Mouse (Mus musculus) Muller cell, postnatal 12 days (primary cell): ENCODE measurements at regions not wholly inside any gene's neighbourhood (a gene's known extent, or its start where the extent isn't known, plus 50 kb on each side); places are given as distances from the start of the nearest gene placed in this dataset.

Experiments used
- DNase-seq: peaks from one replicate; pipeline ENCODE4 v3.0.0-alpha.2; 2015; ENCODE audit errors: inconsistent ontology term

GRCm38 (mm10) chr1:169872865-169873264 is 55.6 kb upstream of the Ccdc190 start:
- peak; percentile 83 for DNase-seq

GRCm38 (mm10) chr1:169868636-169869035 is 59.8 kb upstream of the Ccdc190 start:
- no peak for DNase-seq

DNA sequence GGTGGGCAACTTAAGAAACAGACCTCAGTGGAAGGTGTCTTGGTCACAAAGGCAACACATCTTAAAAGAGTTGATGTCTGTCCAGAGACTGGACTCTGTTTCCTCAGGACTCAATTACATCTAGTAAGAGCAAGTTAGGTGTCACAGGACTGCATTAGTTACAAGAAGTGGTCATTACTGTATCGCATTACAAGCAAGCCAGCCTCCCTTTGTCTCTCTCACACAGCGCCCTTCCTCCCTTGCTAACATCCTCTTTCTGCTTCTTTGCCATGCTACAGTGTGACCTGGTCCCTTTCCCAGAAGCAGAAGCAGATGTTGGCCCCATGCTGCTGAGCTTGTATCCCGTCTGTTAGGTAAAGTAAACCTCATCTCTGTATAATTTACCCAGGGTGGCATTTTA is 61.0 kb upstream of the Ccdc190 start:
- no peak for DNase-seq

DNA sequence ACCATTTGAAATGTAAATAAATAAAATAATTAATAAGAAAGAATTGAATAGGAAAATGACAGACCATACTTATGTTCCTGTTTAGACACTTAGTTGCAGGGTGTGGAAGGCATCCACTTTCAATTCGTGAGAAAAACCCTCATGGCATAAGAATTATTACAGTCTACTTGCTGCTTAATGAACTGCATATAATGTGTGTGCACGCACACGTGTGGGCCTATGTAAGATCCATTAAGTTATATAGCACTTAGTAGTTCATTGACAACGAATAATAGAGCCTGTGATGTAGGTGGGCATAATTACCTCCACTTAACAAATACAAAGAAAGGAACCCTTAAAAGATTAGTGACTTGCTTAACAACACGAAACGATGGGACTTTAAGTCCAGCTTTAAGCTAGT is 61.6 kb upstream of the Ccdc190 start:
- DNase-seq, result no peak

- no peak for DNase-seq
These were observed 69.4 kb upstream of the Ccdc190 start for GRCm38 (mm10) chr1:169859041-169859440.

DNA sequence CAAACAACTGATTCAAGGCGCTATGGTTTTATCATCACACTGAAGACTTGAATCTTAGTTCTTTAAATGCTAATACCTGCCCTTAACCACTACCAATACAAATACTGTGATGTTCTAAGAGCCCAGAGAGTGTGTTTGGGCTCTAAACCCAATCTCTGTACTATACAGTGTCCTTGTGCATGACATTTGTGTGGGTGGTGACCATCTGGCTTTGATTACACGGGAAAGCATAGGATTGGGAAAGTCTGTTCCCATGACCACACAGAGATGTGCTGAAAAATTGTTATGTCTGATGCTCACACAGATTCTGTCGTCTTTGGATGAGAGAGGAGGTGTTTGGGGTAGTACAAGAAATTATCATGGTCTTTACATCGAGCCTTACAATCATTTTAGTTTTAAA is 76.8 kb upstream of the Ccdc190 start:
- no peak for DNase-seq

DNA sequence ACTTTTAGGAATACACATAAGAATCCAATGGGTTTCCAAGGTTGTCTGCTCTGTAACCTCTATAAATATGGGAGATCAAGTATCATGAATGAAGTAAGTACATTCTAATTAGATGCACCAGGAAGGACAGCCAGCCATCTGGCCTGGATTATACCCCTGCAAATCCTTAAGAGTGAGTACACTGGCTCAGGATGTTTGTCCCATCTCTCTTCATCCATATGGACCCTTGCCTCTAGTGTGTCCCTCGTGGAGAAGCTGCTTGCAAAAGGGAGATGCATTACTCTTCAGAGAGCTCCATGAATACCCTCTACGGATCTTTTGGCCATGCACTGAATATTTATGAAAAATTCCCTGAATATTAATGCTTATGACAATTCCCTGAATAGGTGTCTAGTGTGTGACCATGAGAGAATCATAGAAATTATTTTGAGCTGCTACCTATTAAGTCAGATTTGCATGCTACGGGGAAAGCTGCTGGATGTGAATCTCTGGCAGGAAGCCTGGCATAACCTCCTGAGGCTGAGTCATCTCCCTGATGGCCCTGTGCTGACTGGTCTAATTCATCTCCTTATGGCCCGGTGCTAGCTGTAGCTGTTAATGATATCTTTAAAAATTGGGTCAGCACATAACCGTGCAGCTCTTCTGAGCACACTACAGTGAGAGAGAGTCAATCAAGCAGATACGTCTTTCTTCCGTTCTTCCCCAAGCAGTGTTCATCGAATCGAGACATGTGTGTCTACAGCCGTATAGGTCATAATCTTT is 80.0 kb upstream of the Ccdc190 start:
- DNase-seq, result peak; percentile 45

- no peak for DNase-seq
These were observed 86.0 kb upstream of the Ccdc190 start for GRCm38 (mm10) chr1:169842490-169842889.

- no peak for DNase-seq
These were observed 87.5 kb upstream of the Ccdc190 start for GRCm38 (mm10) chr1:169840948-169841347.

DNA sequence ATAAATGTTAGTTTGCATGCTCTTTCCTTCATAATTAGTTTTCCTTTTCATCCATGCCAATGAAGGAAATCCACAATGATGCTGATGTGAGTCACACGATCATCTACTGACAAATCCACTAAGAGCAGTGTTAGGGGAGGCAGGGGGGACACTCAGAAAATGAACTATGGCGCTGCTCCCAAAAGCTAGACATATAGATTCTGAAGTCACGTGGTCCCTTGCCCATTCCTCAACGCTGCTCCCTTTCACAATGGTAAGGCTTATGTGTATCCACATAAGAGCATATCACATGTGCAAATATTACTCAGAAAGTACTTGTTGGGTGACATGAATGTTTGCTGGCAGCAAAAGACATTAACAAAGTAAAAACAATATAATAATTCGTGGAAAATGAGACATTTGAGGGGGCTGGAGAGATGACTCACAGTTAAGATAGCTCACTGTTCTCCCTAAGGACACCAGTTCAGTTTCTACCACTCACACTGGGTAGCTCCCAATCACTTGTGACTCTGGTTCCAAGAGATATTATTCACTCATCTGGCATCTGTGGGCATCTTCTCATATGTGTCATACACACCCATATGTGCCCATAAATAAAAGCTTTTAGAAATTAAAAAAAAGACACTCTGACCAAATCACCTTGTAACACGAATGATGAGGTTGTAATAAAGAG is 88.3 kb upstream of the Ccdc190 start:
- DNase-seq, result no peak

DNA sequence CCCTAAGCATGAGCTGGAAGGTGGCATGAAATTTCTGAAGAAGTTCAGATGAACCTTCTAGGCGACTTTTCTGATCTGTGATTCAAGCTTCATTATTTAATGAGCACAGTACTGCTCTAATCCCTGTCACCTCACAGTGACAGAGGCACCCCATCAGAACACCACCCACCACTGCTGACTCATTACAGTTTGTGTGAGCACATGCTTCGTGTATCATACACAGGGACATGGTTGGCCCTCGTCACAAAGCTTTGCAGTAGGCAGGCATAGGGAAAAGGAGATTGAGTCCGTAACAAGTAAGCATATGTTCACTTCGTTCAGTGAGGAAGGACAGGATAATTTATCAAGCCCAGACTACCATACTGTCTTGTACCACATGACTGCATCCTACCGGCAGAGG is 85.9 kb upstream of the Rgs4 start:
- no peak for DNase-seq

GRCm38 (mm10) chr1:169831326-169832066 is 84.1 kb upstream of the Rgs4 start:
- no peak for DNase-seq

DNA sequence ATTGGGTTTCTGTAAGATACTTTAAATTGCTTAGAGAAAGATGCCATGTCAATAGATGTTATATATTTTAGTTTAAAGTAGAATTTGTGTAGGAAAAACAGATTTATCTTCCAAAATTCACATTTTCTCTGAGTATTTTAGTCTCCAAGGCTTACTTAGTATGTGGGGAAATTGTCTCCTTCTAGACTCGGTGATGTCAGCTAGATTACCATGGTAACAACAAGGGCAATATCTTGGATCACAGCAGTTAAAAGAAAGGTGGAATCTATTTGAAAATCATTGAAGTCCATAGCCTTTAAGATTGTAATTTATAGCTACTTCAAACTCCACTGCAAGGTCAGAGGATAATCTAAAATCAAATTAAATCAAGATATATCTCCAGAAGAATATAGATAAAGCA is 83.2 kb upstream of the Rgs4 start:
- no peak for DNase-seq

- no peak for DNase-seq
These were observed 74.6 kb upstream of the Rgs4 start for GRCm38 (mm10) chr1:169822034-169822433.

DNA sequence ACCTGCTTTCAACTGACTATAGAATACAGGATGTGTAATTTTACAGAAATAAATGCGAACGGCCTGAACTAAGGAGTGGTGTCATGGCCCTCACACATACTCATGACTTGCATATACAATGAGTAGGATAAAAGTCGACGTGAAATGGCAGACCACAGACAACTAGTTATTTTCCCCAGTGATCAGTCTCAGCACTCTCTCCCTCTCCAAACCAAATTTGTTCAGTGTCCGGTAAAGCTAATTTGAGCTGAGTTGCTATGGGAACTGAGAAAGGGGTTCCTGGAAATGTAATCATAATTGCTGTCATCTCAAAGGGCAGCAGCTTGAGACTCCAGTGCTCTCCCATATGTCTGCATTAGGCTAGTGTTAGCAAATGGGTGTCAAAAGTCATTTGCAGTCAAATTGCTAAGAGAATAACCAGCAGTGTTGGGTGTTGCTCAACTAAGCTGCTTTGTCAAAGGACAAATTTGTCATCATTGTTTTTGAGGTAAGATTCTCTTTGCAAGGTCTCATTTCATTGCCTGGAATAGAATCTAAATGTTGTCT is 72.0 kb upstream of the Rgs4 start:
- DNase-seq, result no peak

DNA sequence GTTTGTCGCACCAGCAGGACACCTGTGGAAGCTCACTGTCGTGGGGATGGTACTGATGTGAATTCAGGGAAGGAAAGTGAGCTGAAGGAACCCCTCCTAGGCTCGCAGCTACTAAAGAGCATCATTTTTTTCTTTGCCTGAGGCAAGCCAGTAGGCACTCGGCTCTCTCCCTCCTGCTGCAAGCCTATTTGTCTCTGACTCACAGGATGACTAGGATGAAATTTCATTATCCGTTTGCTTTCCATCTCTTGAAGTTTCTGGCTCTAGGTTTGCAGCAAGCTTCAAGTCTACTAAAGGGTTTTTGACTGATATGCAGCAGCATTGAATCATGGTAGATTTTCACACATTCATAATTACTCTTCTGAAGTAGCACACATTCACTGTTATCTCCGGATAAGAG is 69.5 kb upstream of the Rgs4 start:
- no peak for DNase-seq

- DNase-seq, result no peak
These were observed 65.2 kb upstream of the Rgs4 start for GRCm38 (mm10) chr1:169812512-169813101.

- no peak for DNase-seq
These were observed 56.1 kb upstream of the Rgs4 start for GRCm38 (mm10) chr1:169803428-169804138.

DNA sequence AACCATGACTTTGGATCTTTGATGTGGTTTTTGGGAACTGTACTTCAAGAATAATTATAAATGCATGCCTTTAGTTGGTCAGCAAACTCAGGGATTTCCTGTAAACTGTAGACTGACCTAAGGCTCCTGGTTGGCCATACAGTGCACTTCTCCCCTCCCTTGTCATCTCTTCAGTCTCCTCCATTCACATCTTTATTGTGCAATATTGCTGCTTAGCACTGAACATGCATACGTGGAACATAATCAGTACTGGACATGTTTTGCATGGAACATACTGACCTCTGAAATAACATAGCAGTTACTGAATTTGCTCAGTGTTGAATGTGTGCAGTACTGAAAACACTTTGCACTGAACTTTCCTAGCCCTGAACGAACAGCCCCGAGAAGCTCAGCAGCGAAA is 55.4 kb upstream of the Rgs4 start:
- no peak for DNase-seq

DNA sequence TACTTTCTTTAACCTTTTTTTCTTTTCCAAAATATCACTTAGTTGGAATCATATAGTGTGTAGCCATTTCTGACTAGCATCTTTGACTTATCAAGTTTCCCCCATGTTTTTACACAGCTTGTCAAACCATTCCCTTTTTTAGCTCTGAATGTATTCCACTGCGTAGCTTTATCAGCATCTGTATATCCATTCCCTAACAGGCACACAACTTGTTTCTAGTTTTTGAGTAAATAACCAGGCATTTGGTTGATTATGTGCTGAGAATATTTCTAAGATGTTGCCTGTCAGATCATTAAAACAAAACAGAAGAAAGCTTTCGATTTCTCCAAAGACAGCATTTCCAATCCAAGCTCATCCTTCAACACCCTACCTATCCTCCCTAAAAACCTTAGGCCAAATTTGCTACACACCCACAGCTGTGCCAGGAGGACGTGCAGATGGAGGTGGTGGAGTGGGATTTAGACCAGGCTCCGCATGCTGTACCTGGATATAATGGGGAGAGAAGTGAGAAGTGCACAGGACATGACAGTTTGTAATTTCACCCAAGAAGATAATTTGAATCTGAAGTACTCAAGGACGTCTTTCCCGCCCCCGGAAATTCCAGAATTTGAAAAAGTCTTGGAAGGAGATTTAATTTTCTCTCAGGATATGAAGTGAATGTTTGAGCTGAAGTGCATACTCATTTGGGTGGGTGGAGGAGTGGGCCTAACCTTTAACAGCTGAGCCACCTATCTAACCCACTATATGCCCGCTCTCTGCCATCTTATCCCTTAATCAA is 54.8 kb upstream of the Rgs4 start:
- DNase-seq, result no peak
